Mouse (Mus musculus) activated CD4-positive, CD25-positive, alpha-beta regulatory T cell, adult 4 months (primary cell): ENCODE data around the gene Amy2a5. TPM values are rescaled to one million over a fixed set of nuclear protein-coding genes. Genes with fewer than 3 reads are reported as not detected.
"Not testable (repeated sequence)": the region's sequence is repeated elsewhere in the genome, so short reads cannot be mapped to it uniquely, and the experiment has no call there.

Experiments
- ATAC-seq: one replicate; pipeline ENCODE4 v1.8.0; 2017
- polyA plus RNA-seq, 2 experiments: library from polyadenylated mRNA; unstranded; fragments of 100-300 nt; shearing (Covaris generic); gene quantifications; one replicate each; pipeline ENCODE4 v1.2.1; 2017

The Amy2a5 gene
- polyA plus RNA-seq: not detected

DNA sequence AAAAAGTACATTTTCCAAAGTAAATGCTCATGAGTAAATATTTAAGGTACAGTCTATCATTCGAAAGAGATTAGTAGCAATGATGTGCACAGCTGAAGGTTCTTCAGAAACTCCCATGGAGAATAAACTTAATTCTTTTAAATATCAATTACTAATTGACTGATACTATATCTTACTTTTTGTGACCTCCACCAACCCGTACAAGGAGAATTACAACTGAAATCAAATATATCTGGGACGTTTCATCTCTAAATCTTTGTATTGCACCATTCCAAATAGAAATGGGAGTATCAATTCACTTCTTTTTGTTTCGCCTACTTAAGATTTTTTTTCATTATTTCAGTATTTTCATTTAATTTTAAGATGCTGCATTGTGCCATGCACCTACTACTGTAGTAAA is at the start of gene Amy2a5:
TSS of gene Amy2a5 (minus strand) at position 101 of the 400 bp plus-strand sequence.
- ATAC-seq: not testable (repeated sequence)

DNA sequence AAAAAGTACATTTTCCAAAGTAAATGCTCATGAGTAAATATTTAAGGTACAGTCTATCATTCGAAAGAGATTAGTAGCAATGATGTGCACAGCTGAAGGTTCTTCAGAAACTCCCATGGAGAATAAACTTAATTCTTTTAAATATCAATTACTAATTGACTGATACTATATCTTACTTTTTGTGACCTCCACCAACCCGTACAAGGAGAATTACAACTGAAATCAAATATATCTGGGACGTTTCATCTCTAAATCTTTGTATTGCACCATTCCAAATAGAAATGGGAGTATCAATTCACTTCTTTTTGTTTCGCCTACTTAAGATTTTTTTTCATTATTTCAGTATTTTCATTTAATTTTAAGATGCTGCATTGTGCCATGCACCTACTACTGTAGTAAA is 32.7 kb upstream of the Amy2a5 start, which contains the start of gene Amy2a4:
TSS of gene Amy2a4 (minus strand) at position 101 of the 400 bp plus-strand sequence.
- not testable (repeated sequence) for ATAC-seq

DNA sequence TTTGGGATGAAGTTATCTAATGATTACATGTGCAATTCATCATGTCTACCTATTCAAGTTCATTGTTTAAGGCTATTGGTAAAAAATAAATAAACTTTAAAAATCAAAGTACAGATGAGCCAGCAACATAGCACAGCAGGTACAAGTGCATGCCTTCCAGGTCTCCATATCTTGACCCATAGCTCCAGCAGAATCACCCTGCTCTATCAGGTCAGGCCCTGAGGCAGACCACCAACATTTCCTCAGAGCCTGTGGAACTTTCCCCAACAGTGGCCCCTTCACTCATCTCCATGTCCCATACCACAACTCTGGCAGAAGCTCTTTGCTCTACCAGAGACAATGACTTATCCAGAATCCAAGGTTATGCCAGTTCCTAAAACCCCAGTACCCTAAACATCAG is 21.6 kb upstream of the Amy2a5 start:
- ATAC-seq: not testable (repeated sequence)

DNA sequence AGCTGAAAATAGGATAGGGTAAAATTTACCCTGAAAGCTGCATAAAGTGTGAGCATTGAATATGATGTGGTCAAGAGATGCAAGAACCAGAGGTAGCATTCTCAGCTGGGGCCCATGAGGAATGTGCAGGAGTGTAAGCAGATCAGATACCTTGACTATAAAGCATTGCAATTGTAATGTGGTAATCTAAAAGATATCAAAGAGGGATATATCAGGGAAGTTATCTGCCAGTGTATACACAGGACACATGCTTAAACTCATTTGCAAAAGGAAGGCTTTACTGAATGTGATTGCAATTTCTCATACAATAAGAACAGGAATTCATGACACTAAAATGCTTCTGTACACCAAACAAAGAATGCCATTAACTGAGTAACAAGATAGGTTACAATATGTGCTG is 20.9 kb upstream of the Amy2a5 start:
- not testable (repeated sequence) for ATAC-seq

DNA sequence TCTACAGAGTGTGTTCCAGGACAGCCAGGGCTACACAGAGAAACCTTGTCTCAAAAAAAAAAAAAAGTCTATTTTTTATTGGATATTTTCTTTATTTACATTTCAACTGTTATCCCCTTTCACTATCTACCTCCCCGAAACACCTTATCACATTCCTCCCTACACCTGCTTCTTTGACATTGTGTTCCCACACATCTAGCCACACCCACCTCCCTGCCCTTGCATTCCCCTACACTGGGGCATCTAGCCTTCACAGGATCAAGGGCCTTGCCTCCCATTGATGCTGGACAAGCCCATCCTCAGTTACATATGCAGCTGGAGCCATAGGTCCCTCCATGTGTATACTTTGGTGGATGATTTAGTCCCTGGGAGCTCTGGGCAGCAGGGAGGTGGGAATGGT is 31.5 kb downstream of the Amy2a5 start:
- no peak for ATAC-seq

Other genes with a start within 250 kb of the Amy2a5 start
- gene Amy2a4, start 32.6 kb upstream of the Amy2a5 start, polyA plus RNA-seq: not detected
- not detected for gene Amy2a3, start 65.2 kb upstream of the Amy2a5 start, polyA plus RNA-seq
- not detected for gene Amy2a2, start 97.8 kb upstream of the Amy2a5 start, polyA plus RNA-seq